Mouse (Mus musculus) testis, adult 2 months (tissue): ENCODE results near the gene Ugt1a10. TPM values are rescaled to one million over a fixed set of nuclear protein-coding genes. Genes with fewer than 3 reads are reported as not detected.
"Not testable (repeated sequence)": the region's sequence is repeated elsewhere in the genome, so short reads cannot be mapped to it uniquely, and the experiment has no call there.

Source experiments
- H3K27ac ChIP-seq: fragments of 200-500 bp; 2 replicates; pipeline ENCODE4 v1.5.1; 2012; ENCODE audit warnings: low read depth, low read length; ENCODE audit not compliant: control insufficient read depth, insufficient read depth
- H3K27me3 ChIP-seq: fragments of 200-500 bp; 2 replicates; pipeline ENCODE4 v1.6.1; 2012; ENCODE audit warnings: mild to moderate bottlenecking, low read length, moderate library complexity; ENCODE audit not compliant: control insufficient read depth, insufficient read depth
- H3K36me3 ChIP-seq: fragments of 200-500 bp; 2 replicates; pipeline ENCODE4 v1.6.1; 2012; ENCODE audit warnings: mild to moderate bottlenecking, low read length; ENCODE audit not compliant: control insufficient read depth, insufficient read depth
- H3K4me1 ChIP-seq: fragments of 200-500 bp; 2 replicates; pipeline ENCODE4 v1.6.1; 2012; ENCODE audit warnings: low read length; ENCODE audit not compliant: control insufficient read depth, insufficient read depth
- H3K4me3 ChIP-seq: fragments of 200-500 bp; 2 replicates; pipeline ENCODE4 v1.5.1; 2012; ENCODE audit warnings: low read depth, mild to moderate bottlenecking, low read length, moderate library complexity, mixed read lengths; ENCODE audit not compliant: control insufficient read depth
- CTCF ChIP-seq: fragments of 200-500 bp; IDR thresholded peaks from 2 replicates; pipeline ENCODE4 v1.5.1; 2012; ENCODE audit warnings: low read depth, mild to moderate bottlenecking, inconsistent platforms, low read length, moderate library complexity; ENCODE audit not compliant: control insufficient read depth, insufficient read depth, insufficient replicate concordance
- POLR2A ChIP-seq: fragments of 200-500 bp; IDR thresholded peaks from 2 replicates; pipeline ENCODE4 v1.6.1; 2012; ENCODE audit warnings: low read depth, mild to moderate bottlenecking, inconsistent platforms, low read length, moderate library complexity; ENCODE audit not compliant: control insufficient read depth
- polyA plus RNA-seq: library from polyadenylated mRNA; depleted of rRNA; stranded (reverse); fragments of >200 nt; gene quantifications from 2 replicates; pipeline ENCODE4 v1.2.3, GENCODE M21; 2012

Gene Ugt1a10
- polyA plus RNA-seq, 1 experiment: not detected

DNA sequence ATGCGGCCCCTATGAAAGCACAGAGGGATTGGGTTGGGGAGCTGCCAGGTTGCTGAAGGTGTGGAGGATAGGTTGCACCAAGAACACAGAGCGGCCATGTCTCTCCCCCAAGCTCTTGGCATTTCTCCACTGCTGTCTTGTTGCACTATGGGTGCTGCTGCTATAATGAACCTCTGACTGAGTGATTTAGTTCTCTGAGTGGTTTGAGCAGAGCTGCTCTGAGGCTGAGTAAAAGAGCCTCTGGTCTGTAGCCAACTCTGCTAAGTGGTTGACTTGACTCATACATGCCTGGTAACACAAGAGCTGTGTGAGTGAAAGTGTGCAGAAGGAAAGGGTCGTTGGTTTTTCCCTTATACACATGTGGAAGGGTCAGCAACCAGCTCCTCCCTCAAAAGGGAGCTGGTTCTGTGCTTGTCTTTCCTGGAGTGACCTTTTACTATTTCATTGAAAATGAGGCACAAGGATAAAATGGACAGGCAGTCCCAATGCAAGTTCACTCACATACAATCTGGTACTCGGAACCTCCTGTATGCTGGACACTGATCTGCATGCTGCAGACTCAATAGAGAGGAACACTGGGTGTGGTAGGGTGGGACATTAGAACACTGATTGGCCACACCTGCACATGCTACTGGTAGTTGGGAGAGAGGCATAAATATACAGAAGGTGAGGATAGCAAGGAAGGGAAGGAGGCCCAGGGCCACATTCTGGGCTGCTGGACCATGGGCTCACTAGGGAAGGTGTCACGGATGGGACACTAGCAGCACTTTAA lies 48.7 kb downstream of the Ugt1a10 start:
- not testable (repeated sequence) for H3K4me3 ChIP-seq, H3K27ac ChIP-seq, H3K27me3 ChIP-seq, H3K36me3 ChIP-seq, H3K4me1 ChIP-seq

DNA sequence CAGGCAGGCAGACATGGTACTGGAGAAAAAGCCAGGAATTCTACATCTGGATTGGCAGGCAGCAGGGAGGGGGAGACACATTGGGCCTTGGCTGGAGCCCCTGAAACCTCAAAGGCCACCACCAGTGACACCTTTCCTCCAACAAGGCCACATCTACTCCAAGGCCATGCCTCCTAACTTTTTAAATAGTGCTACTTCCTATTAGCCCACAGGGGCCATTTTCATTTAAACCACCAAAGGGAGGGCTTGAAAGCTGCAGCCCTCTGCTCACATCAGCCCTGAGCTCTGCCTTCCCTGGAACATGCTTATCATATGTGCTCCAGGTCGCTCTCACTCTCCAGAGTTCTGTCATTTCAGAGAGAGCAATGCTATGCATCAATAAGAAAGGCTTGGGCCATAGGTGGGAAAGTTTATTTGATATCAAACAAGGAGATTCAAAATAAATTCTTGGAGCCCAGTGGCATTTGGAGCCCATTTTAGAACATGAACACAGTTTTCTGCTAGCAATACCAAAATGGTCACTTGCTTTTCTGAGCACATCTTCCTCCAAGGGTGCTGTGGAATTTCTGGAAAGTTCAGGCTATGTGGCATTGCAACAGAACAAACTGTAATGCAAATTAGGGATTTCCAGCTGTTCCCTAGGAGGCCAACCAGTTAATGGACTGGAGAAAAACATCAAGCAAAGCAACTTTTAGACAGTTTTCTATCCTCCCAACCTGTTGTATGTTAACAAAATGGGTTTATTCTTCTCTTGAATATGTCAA lies 49.7 kb downstream of the Ugt1a10 start:
- Histone ChIP-seq H3K27me3 (no peaks in the 10 kb centered on the region), H3K27ac (no peak overlapping the region), H3K36me3 (no peaks in the 10 kb centered on the region), H3K4me3 (no peak overlapping the region), H3K4me1 (no peaks in the 10 kb centered on the region)
- TF ChIP-seq CTCF (no peak), POLR2A (no peak)

DNA sequence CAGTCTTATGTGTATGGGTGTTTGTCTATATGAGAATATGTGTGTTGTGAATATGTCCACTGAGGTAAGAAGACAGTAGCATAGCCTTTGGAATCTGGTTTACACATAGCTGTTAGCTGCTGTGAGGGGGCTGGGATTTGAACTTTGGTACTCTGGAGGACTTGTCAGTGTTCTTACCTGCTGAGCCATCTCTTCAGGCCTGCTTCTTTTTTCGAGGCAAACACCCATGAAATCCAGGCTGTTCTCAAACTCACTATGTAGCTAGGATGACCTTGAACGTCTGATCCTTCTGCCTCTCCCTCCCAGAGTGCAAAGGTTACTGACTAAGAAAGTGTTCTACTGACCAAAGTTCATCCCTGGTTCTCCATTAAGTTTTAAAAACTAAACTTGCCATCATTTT lies 50.5 kb downstream of the Ugt1a10 start:
- no peaks in the 10 kb centered on the region for H3K4me1 ChIP-seq
- H3K36me3 ChIP-seq: no peaks in the 10 kb centered on the region
- H3K27ac ChIP-seq: no peak overlapping the region
- no peaks in the 10 kb centered on the region for H3K27me3 ChIP-seq
- H3K4me3 ChIP-seq: no peak overlapping the region
- no peak for TF ChIP-seq CTCF
- TF ChIP-seq POLR2A: no peak

DNA sequence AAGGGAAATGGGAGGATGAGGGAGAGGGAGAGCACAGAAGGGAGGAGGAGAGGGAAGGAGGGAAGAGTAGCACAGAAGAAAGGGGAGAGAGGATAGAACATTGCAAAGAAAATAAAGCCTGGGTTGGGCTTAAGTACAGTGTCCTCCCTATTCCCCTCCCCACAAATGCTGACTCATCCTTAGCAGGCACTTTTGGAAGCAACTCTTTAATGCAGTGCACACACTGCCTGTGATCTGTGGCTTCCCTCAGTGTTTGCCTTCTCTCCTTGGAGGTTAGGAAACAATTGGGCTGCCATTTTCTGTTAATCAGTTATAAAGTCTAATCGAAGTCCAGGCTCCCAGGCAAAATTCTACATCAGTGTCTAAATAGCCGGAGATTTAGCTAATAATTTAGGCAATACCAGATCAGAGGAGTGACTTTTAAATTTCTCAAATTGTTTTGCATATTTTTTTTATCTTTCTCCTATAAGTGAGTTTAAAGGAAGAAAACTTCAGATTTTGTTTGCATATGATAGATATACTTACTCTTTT lies 53.9 kb downstream of the Ugt1a10 start:
- not testable (repeated sequence) for H3K36me3 ChIP-seq, H3K27me3 ChIP-seq, H3K4me3 ChIP-seq, H3K4me1 ChIP-seq, H3K27ac ChIP-seq

DNA sequence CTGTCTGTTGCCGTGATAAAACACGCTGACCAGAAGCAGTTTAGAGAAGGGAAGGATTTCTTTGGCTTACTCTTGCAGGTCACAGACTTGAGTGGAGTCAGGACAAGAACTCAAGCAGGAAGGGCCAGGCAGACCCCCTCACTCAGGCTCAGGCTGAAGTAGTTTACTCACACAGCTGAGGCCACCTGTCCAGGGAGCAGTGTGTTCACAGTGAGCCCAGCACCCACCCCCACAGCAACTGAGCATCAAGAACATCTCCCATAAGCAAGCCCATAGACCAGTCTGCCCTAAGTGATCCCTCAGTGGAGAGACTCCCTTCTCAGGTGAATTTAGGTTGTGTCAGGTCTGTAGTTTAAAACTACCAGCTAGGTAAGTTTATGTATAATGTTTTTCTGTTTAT lies 54.4 kb downstream of the Ugt1a10 start:
- not testable (repeated sequence) for H3K4me1 ChIP-seq, H3K27me3 ChIP-seq, H3K4me3 ChIP-seq, H3K36me3 ChIP-seq, H3K27ac ChIP-seq

DNA sequence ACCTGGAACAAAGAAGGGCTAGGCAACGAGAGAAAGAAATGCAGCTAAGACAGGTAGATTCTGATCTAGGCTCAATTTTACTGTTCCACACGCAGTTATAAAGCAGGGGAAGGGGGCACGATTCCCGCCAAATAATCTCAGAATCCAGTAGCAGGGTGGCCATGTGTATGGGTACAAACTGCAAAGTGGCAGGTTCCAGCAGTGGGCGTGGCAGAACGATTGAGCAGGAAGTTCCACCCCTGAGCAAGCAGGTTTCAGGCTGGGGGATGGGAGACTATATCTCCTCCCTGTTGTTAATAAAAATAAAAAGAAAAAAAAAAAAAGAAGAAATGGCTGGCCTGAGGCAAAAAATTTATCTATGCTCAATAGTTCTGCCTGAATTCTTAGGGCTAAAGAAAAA lies 57.6 kb downstream of the Ugt1a10 start:
- not testable (repeated sequence) for H3K4me1 ChIP-seq, H3K4me3 ChIP-seq, H3K27ac ChIP-seq, H3K27me3 ChIP-seq, H3K36me3 ChIP-seq

DNA sequence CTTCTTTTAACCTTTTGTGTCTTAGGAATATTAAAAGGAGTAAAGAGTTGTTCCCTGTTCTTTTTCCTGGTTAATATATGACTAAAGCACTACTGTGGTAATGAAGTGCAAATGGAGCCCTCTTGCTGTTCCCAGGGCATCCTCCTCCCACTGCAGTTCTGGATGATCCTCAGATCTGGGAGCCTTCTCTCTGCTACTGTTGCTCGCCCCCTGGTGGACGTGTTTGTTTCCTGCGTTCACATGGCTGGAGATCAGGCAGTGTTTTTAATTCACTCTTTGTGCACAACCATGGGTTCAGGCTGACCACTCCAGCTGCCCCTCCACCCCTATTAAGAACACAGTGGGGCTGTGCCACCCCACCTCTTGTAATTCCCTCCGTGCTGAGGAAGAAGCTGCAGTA lies 65.4 kb downstream of the Ugt1a10 start:
- not testable (repeated sequence) for H3K4me1 ChIP-seq, H3K4me3 ChIP-seq, H3K27me3 ChIP-seq, H3K27ac ChIP-seq, H3K36me3 ChIP-seq

DNA sequence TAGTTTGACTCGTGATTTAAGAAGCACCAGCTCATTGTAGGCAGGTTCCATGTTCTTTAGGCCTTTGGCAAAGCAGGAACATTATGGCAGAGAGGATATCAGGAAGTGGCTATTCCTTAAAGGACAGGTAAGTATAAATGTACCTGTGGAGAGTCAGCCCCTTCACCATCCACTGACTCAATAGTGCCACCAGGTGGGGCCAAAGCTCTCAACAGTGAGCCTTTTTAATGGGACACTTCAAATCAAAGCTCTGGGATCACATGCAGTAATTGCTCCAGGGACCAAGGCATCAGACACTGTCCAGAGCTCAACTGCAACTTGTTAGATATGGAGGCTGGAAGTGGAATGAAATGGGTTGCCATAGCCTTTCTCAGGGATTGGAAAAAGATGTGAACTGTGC lies 66.3 kb downstream of the Ugt1a10 start:
- not testable (repeated sequence) for H3K36me3 ChIP-seq, H3K4me3 ChIP-seq, H3K27me3 ChIP-seq, H3K4me1 ChIP-seq, H3K27ac ChIP-seq

DNA sequence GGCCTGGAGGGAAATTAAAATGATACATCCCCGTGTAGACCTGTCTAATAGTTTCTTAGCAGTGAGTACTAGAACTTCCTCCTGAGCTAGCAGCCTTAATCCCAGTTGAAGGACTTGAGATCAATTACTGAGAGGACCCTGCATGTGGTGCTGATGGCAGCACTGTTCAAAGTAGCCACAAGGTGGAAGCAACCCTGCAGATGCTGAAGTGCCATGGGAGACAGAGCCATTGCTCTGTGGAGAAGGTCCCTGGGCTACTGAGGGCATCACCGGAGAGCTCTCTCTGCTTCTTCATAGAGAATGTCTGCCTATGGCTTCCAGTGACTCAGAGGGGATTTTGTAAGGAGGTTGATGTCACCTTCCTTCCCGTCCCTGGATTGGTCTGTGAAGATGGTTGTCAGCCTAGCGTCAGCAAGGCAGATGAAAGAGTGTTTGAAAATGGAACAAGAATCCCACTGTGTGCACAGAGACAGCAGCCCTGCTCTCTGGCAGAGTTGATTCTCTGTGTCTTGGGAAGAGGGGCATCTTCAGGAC lies 70.7 kb downstream of the Ugt1a10 start:
- H3K36me3 ChIP-seq, H3K27me3 ChIP-seq: not testable (repeated sequence)

DNA sequence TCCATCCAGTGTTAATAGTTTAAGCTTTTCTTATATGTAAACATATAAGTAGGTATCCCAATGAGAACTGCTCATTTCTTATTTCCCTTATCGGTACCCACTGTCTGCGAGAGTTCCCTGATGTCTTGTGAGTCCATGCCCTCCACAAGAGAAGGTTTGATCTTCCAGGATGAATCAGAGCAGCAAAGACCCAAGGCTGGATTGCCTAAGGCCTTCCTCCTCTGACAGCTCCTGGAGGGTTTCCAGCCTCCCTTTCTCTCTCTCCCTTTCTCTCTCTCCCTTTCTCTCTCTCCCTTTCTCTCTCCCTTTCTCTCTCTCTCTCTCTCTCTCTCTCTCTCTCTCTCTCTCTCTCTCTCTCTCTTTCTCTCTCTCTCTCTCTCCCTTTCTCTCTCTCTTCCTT lies 73.9 kb downstream of the Ugt1a10 start:
- 0 out of 2 replicates have a peak overlapping the region, but pooled peaks have one; percentile 21 for H3K27ac ChIP-seq
- H3K36me3 ChIP-seq, H3K4me1 ChIP-seq, H3K4me3 ChIP-seq, H3K27me3 ChIP-seq: not testable (repeated sequence)

More for the DNA sequence above, 70.7 kb downstream of the Ugt1a10 start:
- not testable (repeated sequence) for H3K4me1 ChIP-seq, H3K4me3 ChIP-seq, H3K27ac ChIP-seq

DNA sequence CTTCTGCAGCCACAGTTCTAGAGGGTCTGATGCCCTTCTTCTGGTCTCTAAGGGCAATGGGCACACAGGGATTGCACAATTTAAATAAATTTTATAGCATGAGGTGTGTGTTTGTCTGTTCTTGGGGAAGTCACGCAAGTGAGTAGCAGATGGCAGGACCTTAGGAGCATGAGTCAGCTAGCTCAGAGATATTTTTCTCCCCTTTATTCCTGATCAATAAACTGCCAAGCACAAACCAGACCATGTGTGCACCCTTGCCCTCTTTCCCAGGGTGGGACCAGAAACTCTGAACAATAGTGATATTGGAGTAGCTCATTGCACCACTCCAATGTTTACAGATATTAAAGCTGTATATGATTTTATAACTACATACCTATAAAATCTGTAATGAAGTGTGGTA lies 75.0 kb downstream of the Ugt1a10 start:
- not testable (repeated sequence) for H3K4me1 ChIP-seq, H3K27me3 ChIP-seq, H3K4me3 ChIP-seq, H3K27ac ChIP-seq, H3K36me3 ChIP-seq
